Mouse (Mus musculus) limb, embryonic 11.5 days (tissue): ENCODE measurements around the gene Wdr13. TPM values are rescaled to one million over a fixed set of nuclear protein-coding genes. Genes with fewer than 3 reads are reported as not detected.

Experiments
- ATAC-seq: fragments of 200-750 bp; cut with Nextera tagmentation; 2 replicates; pipeline ENCODE4 v1.8.0; 2017; ENCODE audit warnings: low read depth; ENCODE audit not compliant: insufficient number of reproducible peaks, low FRiP score, low TSS enrichment
- DNase-seq: peaks from one replicate; pipeline ENCODE4 v3.0.0-alpha.2; 2015; ENCODE audit warnings: low spot score
- H3K27ac ChIP-seq: fragments of 300-500 bp; sonication (generic); replicated peaks from 2 replicates; pipeline ENCODE4 v1.5.1; 2014; ENCODE audit warnings: low read depth, mild to moderate bottlenecking, low read length
- H3K27me3 ChIP-seq: fragments of 300-500 bp; sonication (generic); 2 replicates; pipeline ENCODE4 v1.6.1; 2014; ENCODE audit warnings: mild to moderate bottlenecking, low read length, mixed read lengths; ENCODE audit not compliant: control insufficient read depth, insufficient read depth
- H3K36me3 ChIP-seq: fragments of 300-500 bp; sonication (generic); 2 replicates; pipeline ENCODE4 v1.6.1; 2014; ENCODE audit warnings: mild to moderate bottlenecking, low read length, moderate library complexity, mixed read lengths; ENCODE audit not compliant: control insufficient read depth, insufficient read depth
- H3K4me1 ChIP-seq: fragments of 300-500 bp; sonication (generic); 2 replicates; pipeline ENCODE4 v1.6.1; 2014; ENCODE audit warnings: low read length, mixed read lengths; ENCODE audit not compliant: control insufficient read depth, insufficient read depth
- H3K4me2 ChIP-seq: fragments of 300-500 bp; sonication (generic); 2 replicates; pipeline ENCODE4 v1.6.1; 2014; ENCODE audit warnings: low read depth, mild to moderate bottlenecking, moderate library complexity; ENCODE audit not compliant: severe bottlenecking
- H3K4me3 ChIP-seq: fragments of 300-500 bp; sonication (generic); 2 replicates; pipeline ENCODE4 v1.5.1; 2014; ENCODE audit warnings: low read depth, low read length
- H3K9ac ChIP-seq: fragments of 300-500 bp; sonication (generic); 2 replicates; pipeline ENCODE4 v1.6.1; 2014; ENCODE audit warnings: mild to moderate bottlenecking, low read length
- H3K9me3 ChIP-seq: fragments of 300-500 bp; sonication (generic); 2 replicates; pipeline ENCODE4 v1.6.1; 2016; ENCODE audit warnings: low read length; ENCODE audit not compliant: control insufficient read depth
- WGBS: fragments of 180-500 bp; shearing (Covaris S2); extraction: QIAGEN DNeasy Blood & Tissue Kit; methylation state at CpG from one replicate; pipeline ENCODE4 v1.1.7; 2014; 5-methylcytosine and 5-hydroxymethylcytosine counted together
- polyA plus RNA-seq: library from polyadenylated mRNA; unstranded; fragments of >200 nt; fragmentation: Nextera tagmentation; extraction: Ambion mirVana; gene quantifications from 2 replicates; pipeline ENCODE4 v1.2.1, GENCODE M21; 2014

Gene Wdr13
- polyA plus RNA-seq, 1 experiment from 2014 or later: 12.4 TPM

DNA sequence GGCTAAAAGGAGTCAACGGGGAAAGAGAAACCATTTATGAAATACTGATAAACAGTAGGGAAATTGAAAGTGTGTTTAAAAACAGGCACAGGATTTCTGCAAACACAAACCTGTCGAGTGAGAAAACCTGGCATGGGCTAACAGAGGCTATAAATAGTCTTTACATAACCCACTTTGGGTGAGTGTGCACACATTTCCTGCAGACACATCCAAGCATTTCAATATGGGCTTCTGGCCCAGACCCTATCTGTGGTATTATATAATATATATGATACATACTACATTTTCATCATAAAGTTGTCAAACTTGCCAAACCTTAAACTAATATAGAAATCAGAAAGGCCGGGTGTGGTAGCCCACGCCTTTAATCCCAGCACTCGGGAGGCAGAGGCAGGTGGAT, 30.4 kb upstream of the Wdr13 start:
- DNase-seq (no peak), ATAC-seq (no peak)
- H3K36me3 ChIP-seq: no peaks in the 10 kb centered on the region
- no peak overlapping the region for H3K4me2 ChIP-seq
- 95% methylated on average over 5 of the region's 5 CpGs for WGBS
- H3K4me1 ChIP-seq: no peaks in the 10 kb centered on the region
- H3K4me3 ChIP-seq: no peak overlapping the region
- H3K27ac ChIP-seq: no peak overlapping the region
- no peak overlapping the region for H3K9ac ChIP-seq
- H3K27me3 ChIP-seq: no peaks in the 10 kb centered on the region
- no peaks in the 10 kb centered on the region for H3K9me3 ChIP-seq

DNA sequence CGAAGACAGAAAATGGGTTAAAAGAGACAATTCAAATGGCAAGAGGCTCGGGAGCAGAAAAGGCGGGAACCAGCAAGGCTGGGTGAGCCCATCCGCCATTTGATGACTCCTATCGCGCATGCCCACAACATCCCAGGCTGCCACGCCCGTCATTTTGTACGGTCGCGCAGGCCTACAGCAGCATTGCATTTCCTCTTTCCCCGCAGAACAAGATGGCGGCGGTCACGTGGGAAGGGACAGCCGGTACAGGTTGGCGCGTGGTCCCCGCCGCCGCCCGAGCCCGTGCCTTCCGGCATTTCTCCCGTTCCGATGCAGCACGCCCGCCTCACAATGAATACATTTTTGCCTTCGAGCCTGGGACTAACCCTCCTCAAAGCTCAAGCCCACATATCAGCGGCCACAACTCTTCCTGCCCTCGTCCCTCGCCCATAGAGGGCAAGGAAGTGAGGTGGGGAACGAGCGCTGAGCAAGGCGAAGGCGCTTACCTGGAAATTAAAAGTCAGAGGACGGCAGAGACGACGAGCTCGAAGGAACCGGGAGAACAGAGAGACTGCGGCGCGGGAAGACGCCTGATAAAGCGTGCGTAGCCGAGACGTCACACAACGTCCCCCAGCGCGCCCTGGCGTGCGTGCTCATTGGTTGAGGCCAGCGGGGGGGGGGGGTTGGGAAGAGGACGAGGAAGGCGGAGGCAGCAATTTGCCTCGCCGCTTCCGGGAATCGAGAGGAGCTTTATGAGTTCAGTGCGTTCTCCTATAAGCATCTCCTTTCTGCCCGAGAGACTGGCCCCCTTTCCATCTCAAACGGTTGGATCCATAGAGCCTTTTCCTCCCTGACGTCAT, 12.7 kb upstream of the Wdr13 start, which contains the start of gene Rbm3:
Gene Rbm3, minus strand, starts transcription at position 728 of the 839 bp plus-strand sequence.
- DNase-seq: peak; percentile 83
- ATAC-seq: peak; percentile 92
- 26% methylated on average over 64 of the region's 65 CpGs for WGBS
- H3K27me3 ChIP-seq: no peaks in the 10 kb centered on the region
- H3K4me3 ChIP-seq: peak within 1 kb of the TSS; percentile 57
- H3K27ac ChIP-seq: peak within 1 kb of the TSS; percentile 94
- peak within 1 kb of the TSS; percentile 87 for H3K9ac ChIP-seq
- 0 out of 2 replicates have a peak, but pooled peaks cover 9% of the 10 kb centered on the region for H3K4me1 ChIP-seq
- peaks cover 4% of the 10 kb centered on the region; the same call in 1 of the 2 replicates for H3K36me3 ChIP-seq
- no peaks in the 10 kb centered on the region for H3K9me3 ChIP-seq
- H3K4me2 ChIP-seq: peak within 1 kb of the TSS; percentile 87

DNA sequence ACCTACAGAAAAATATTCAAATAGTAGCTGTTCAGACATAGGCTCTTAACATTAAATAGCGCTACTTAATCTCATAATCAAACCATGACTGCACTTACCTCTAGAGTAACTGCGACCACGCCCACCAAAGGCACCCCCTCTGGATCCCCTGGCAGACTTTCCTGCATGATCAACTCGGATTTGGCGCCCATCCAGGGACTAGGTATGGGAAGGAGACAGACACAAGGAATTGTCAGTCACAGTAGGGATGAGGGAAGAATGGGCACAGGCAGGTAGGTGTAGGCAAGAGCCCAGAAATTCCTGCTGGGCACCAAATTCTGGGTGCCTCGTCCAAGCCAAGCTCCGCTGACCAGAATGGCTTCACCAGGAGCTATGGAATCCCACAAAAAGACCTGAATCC, 11.1 kb upstream of the Wdr13 start:
- ATAC-seq: no peak
- DNase-seq: no peak
- H3K4me2 ChIP-seq: peak overlapping the region; percentile 87
- no peaks in the 10 kb centered on the region for H3K9me3 ChIP-seq
- WGBS: 74% methylated on average over 7 of the region's 7 CpGs
- H3K9ac ChIP-seq: peak overlapping the region; percentile 87; the same call in 1 of the 2 replicates
- H3K36me3 ChIP-seq: peaks cover 4% of the 10 kb centered on the region; the same call in 1 of the 2 replicates
- no peaks in the 10 kb centered on the region for H3K27me3 ChIP-seq
- H3K4me3 ChIP-seq: peak overlapping the region; percentile 57
- no peak overlapping the region for H3K27ac ChIP-seq
- H3K4me1 ChIP-seq: 0 out of 2 replicates have a peak, but pooled peaks cover 9% of the 10 kb centered on the region

DNA sequence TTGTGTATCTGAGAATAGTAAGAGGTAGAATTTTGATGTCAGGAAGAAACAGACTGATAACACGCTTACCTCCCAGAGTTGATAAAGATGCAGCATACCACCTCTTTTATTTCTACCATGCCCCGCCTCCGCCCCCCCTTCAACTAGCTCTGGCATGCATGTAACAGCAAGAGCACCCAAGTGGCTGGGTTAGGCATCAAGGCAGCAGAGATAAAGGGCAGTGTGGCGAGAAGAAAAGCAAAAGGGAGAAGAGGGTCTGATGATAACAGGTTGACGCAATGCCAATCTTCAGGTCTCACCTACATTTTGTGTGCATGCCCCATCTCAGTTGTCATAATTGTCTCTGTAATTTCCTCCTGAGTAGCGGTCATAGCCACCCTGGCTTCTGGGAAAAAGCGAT, 10.3 kb upstream of the Wdr13 start:
- no peak for DNase-seq
- ATAC-seq: no peak
- H3K4me2 ChIP-seq: no peak overlapping the region

DNA sequence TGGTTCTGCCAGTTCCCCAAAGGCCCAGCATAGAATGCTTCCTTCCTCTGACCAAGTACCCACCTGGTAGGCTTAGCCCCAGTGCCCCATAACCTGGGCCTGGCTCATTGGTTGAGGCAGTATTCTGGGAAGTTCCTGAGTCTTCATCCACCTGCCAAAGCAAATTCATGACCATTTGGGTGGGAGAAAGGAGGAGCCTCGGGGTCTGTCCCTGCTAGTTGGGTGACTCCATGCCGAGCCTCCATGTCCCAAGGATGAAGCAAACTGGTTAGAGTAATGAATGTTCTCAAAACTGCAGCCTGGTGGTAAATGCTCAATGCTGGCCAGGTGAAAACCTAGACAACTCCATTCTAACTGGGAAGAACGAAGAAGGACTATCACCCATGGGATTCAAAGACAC, 8.4 kb upstream of the Wdr13 start:
- Histone ChIP-seq H3K9me3 (no peaks in the 10 kb centered on the region), H3K4me2 (no peak overlapping the region)
- WGBS: 74% methylated on average over 3 of the region's 3 CpGs

More for the DNA sequence above, 10.3 kb upstream of the Wdr13 start:
- H3K36me3 ChIP-seq: peaks cover 4% of the 10 kb centered on the region; the same call in 1 of the 2 replicates
- no peak overlapping the region for H3K9ac ChIP-seq
- no peaks in the 10 kb centered on the region for H3K9me3 ChIP-seq
- WGBS: 91% methylated on average over 7 of the region's 7 CpGs
- no peak overlapping the region for H3K27ac ChIP-seq
- no peak overlapping the region for H3K4me3 ChIP-seq
- no peaks in the 10 kb centered on the region for H3K27me3 ChIP-seq
- H3K4me1 ChIP-seq: 0 out of 2 replicates have a peak, but pooled peaks cover 9% of the 10 kb centered on the region

DNA sequence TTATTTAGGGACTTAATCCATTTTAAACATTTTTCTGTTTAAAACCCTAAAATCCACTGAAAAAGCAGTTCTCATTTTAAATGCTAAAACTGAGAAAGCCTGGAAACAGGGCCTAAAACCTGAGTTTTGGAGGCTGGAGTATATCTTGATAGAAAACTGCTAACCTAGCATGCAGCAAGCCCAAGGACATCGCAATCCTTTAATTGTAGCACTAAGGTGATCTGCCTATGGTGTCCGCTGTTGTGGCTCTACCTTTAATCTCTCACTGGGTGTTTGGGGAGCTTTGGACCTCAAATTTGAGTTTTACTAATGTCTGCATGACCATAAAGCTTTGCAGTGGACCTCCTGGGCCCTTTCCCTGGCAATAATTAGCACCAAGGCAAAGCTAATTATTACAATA, 7.8 kb upstream of the Wdr13 start:
- Histone ChIP-seq H3K36me3 (peaks cover 4% of the 10 kb centered on the region; the same call in 1 of the 2 replicates), H3K4me1 (0 out of 2 replicates have a peak, but pooled peaks cover 9% of the 10 kb centered on the region), H3K9me3 (no peaks in the 10 kb centered on the region), H3K27ac (no peak overlapping the region), H3K9ac (no peak overlapping the region), H3K27me3 (no peaks in the 10 kb centered on the region), H3K4me3 (no peak overlapping the region), H3K4me2 (no peak overlapping the region)
- ATAC-seq (no peak), DNase-seq (no peak)
- WGBS: 93% methylated on average over 2 of the region's 2 CpGs

More for the DNA sequence above, 8.4 kb upstream of the Wdr13 start:
- H3K36me3 ChIP-seq: peaks cover 4% of the 10 kb centered on the region; the same call in 1 of the 2 replicates
- H3K27ac ChIP-seq: no peak overlapping the region
- H3K4me3 ChIP-seq: no peak overlapping the region
- no peak overlapping the region for H3K9ac ChIP-seq
- H3K4me1 ChIP-seq: 0 out of 2 replicates have a peak, but pooled peaks cover 9% of the 10 kb centered on the region
- no peaks in the 10 kb centered on the region for H3K27me3 ChIP-seq
- DNase-seq: no peak
- ATAC-seq: no peak

DNA sequence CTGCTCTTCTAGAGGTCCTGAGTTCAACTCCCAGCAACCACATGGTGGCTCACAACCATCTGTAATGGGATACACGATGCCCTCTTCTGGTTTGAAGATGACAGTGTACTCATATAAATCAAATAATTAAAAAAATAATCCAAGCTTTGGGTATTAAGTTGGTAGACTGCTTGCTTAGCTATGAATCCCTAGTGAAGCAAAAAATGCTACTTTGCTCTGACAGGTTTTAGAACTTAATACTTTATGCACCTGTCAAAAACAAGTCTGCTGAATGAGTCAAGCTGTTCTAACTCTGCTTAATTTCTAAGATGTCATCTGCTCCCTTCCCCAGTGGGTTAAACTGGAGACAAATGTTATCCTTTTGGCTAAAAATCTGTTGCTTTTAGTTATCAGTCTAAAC, 6.8 kb upstream of the Wdr13 start:
- Histone ChIP-seq H3K4me1 (0 out of 2 replicates have a peak, but pooled peaks cover 9% of the 10 kb centered on the region), H3K4me3 (no peak overlapping the region), H3K27me3 (no peaks in the 10 kb centered on the region), H3K9ac (no peak overlapping the region), H3K36me3 (peaks cover 4% of the 10 kb centered on the region; the same call in 1 of the 2 replicates), H3K4me2 (no peak overlapping the region), H3K9me3 (no peaks in the 10 kb centered on the region), H3K27ac (no peak overlapping the region)
- WGBS: 58% methylated on average over 1 of the region's 1 CpGs
- ATAC-seq (no peak), DNase-seq (no peak)

DNA sequence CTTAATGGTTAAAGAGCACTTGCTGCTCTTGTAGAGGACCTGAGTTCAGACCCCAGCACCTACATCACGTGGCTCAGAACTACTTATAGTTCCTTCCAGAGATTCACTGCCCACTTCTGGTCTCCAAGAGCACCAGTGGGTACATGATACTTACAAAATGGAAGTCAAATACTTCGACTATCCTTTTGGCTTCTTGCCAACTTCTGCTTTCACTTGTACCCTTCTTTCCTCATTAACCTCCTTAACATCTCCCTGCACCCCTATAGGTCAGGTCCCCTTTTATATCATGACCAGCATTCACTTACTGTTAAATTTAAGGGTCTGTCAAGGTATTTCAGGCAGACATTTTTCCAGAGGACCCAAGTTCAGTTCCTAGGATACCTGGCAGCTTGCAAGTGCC, 3.2 kb upstream of the Wdr13 start:
- 70% methylated on average over 2 of the region's 2 CpGs for WGBS
- no peaks in the 10 kb centered on the region for H3K4me1 ChIP-seq
- no peak for ATAC-seq
- no peak for DNase-seq
- no peak overlapping the region for H3K27ac ChIP-seq
- no peak overlapping the region for H3K4me2 ChIP-seq
- no peak overlapping the region for H3K4me3 ChIP-seq
- H3K27me3 ChIP-seq: no peaks in the 10 kb centered on the region
- no peaks in the 10 kb centered on the region for H3K36me3 ChIP-seq
- H3K9me3 ChIP-seq: no peaks in the 10 kb centered on the region
- H3K9ac ChIP-seq: no peak overlapping the region
